Mouse (Mus musculus): ENCODE results near the gene Gm19426.

Gm19426 gene

GRCm38 (mm10) chr2:84743561-84743960 lies at the start of gene Gm19426:
Gene Gm19426, minus strand, starts transcription at chr2:84743655.
- no peak for DNase-seq (ENCODE audit: low read depth)

GRCm38 (mm10) chr2:84793154-84793553 lies 49.7 kb upstream of the Gm19426 start:
- no peak for DNase-seq (ENCODE audit: low read depth)

GRCm38 (mm10) chr2:84792516-84792915 lies 49.1 kb upstream of the Gm19426 start:
- no peak for DNase-seq (ENCODE audit: low read depth)

- DNase-seq (ENCODE audit: low read depth) = no peak
Measured at GRCm38 (mm10) chr2:84790418-84790817, 47.0 kb upstream of the Gm19426 start.

- DNase-seq (ENCODE audit: low read depth) = no peak
Measured at GRCm38 (mm10) chr2:84788316-84788715, 44.9 kb upstream of the Gm19426 start.

GRCm38 (mm10) chr2:84783840-84784566 lies 40.5 kb upstream of the Gm19426 start:
- DNase-seq (ENCODE audit: low read depth) = no peak

- no peak for DNase-seq (ENCODE audit: low read depth)
Measured at GRCm38 (mm10) chr2:84783315-84783714, 39.9 kb upstream of the Gm19426 start.

- no peak for DNase-seq (ENCODE audit: low read depth)
Measured at GRCm38 (mm10) chr2:84779210-84779609, 35.8 kb upstream of the Gm19426 start.

GRCm38 (mm10) chr2:84777706-84778105 lies 34.3 kb upstream of the Gm19426 start:
- DNase-seq (ENCODE audit: low read depth) = no peak

- no peak for DNase-seq (ENCODE audit: low read depth)
Measured at GRCm38 (mm10) chr2:84775665-84776064, 32.2 kb upstream of the Gm19426 start.

GRCm38 (mm10) chr2:84775241-84775640 lies 31.8 kb upstream of the Gm19426 start, which contains the start of gene Serping1:
Gene Serping1, minus strand, starts transcription at chr2:84775444.
- no peak for DNase-seq (ENCODE audit: low read depth)

- no peak for DNase-seq (ENCODE audit: low read depth)
Measured at GRCm38 (mm10) chr2:84774751-84775150, 31.3 kb upstream of the Gm19426 start.

- DNase-seq (ENCODE audit: low read depth) = no peak
Measured at GRCm38 (mm10) chr2:84773195-84773594, 29.7 kb upstream of the Gm19426 start.

GRCm38 (mm10) chr2:84772454-84772853 lies 29.0 kb upstream of the Gm19426 start:
- no peak for DNase-seq (ENCODE audit: low read depth)

- DNase-seq (ENCODE audit: low read depth) = no peak
Measured at GRCm38 (mm10) chr2:84770501-84770900, 27.0 kb upstream of the Gm19426 start.

- no peak for DNase-seq (ENCODE audit: low read depth)
Measured at GRCm38 (mm10) chr2:84762818-84763217, 19.4 kb upstream of the Gm19426 start.

GRCm38 (mm10) chr2:84762295-84762694 lies 18.8 kb upstream of the Gm19426 start:
- no peak for DNase-seq (ENCODE audit: low read depth)

GRCm38 (mm10) chr2:84761840-84762239 lies 18.4 kb upstream of the Gm19426 start:
- no peak for DNase-seq (ENCODE audit: low read depth)

GRCm38 (mm10) chr2:84761309-84761708 lies 17.9 kb upstream of the Gm19426 start:
- DNase-seq (ENCODE audit: low read depth) = no peak

- no peak for DNase-seq (ENCODE audit: low read depth)
Measured at GRCm38 (mm10) chr2:84760777-84761176, 17.3 kb upstream of the Gm19426 start.

GRCm38 (mm10) chr2:84758542-84759127 lies 15.2 kb upstream of the Gm19426 start:
- no peak for DNase-seq (ENCODE audit: low read depth)

GRCm38 (mm10) chr2:84757026-84757682 lies 13.7 kb upstream of the Gm19426 start:
- DNase-seq (ENCODE audit: low read depth) = no peak

- no peak for DNase-seq (ENCODE audit: low read depth)
Measured at GRCm38 (mm10) chr2:84756245-84756644, 12.8 kb upstream of the Gm19426 start.

All from c-Kit-positive CD71-positive TER-119-negative erythroid progenitor cells, embryonic 14.5 days (primary cell).